Mouse (Mus musculus) brain, embryonic 14.5 days (tissue): ENCODE data around the gene Col5a2.

ENCODE experiments used
- CTCF ChIP-seq: fragments of 200-500 bp; IDR thresholded peaks from 2 replicates; pipeline ENCODE4 v1.5.1; 2012; ENCODE audit warnings: inconsistent platforms, mild to moderate bottlenecking, moderate library complexity, borderline replicate concordance; ENCODE audit not compliant: insufficient read depth, insufficient read length; ENCODE audit errors: extremely low read depth
- POLR2A ChIP-seq: fragments of 200-500 bp; IDR thresholded peaks from 2 replicates; pipeline ENCODE4 v1.6.1; 2012; ENCODE audit warnings: mild to moderate bottlenecking, inconsistent platforms, borderline replicate concordance; ENCODE audit not compliant: poor library complexity, insufficient read depth, insufficient read length, severe bottlenecking; ENCODE audit errors: extremely low read depth

DNA sequence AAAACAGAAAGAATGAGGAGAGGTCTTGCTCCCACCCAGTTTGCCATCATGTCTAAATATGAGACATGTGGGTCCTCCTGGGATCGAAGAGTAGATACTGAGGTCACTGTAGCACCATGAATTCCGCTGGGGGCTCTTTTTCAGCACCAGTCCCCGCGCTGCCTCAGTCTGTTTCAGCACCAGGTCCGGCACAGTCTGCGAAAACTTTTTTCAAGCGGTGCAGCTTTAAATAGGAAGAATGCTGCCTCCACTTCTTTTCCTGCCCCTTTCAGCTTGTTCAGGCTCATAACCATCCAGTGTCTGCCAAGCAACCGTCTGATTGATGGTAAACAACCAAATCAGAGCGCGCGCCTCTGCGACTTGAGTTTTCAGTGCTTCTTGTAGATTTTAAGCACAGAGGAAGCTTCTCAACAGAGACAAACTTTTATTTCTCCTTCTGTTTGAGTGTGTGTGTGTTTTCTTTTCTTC lies at the start of gene Col5a2:
- TF ChIP-seq CTCF (no peak), POLR2A (no peak)
